Mouse (Mus musculus): ENCODE results near the gene Ahdc1. TPM values are rescaled to one million over a fixed set of nuclear protein-coding genes. Genes with fewer than 3 reads are reported as not detected.

Ahdc1 gene
- total and polyA plus RNA-seq, 3 experiments, result 1.6 to 19.9 (median 8.4) TPM

DNA sequence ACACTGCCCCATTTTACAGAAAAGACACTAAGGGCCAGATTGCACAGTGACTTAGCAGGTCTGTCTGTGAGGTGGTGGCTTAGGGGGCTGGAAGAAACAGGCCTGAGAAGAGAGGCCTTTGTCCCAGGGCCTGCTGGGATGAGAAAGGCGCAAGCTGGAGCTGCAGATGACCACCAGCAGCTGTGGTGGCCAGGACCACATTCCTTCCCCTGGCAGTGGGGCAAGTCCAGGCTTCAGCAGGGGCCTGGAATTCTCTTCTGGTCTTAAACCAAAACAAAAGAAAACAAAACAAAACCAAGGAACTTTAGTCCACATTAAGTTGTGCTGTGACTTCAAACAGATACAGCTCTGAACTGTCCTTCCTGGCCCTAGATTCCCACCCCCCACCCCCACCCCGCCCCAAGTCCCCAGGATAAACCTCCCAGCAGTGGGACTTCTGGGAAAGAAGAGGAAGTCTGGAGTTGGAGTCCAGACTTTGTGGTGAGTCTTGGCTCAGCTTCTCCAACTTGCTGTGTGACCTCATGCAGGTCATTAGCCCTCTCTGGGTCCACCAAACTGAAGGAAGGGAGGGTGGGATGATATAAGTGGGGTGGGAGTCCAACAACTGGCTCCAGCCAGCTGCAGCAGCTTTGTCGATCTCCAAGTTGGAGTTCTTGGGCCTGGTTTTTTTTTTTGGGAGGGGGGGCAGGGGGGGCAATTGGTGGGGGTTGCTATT lies 105.9 kb downstream of the Ahdc1 start:
- TF ChIP-seq CHD2 (IDR thresholded peaks at IDR 0.05; ENCODE audit: low read length), result no peak
- TF ChIP-seq POLR2AphosphoS2 (IDR thresholded peaks at IDR 0.05; ENCODE audit: low read depth, low read length), result no peak
- TF ChIP-seq USF1 (IDR thresholded peaks at IDR 0.05; ENCODE audit: low read depth, low read length), result no peak
- no peak for TF ChIP-seq ZC3H11A (IDR thresholded peaks at IDR 0.05; ENCODE audit: low read depth, low read length)
- TF ChIP-seq IRF4 (IDR thresholded peaks at IDR 0.05; ENCODE audit: low read depth, low read length), result no peak
- no peak for TF ChIP-seq ZMIZ1 (IDR thresholded peaks at IDR 0.05; ENCODE audit: low read depth, low read length)
- no peak for TF ChIP-seq UBTF (IDR thresholded peaks at IDR 0.05; ENCODE audit: low read depth, low read length)
- TF ChIP-seq ETS1 (conservative IDR thresholded peaks at IDR 0.05; ENCODE audit: low read depth, low read length), result no peak
- TF ChIP-seq POLR2A (IDR thresholded peaks at IDR 0.05; ENCODE audit: low read depth, low read length), result no peak
- no peak for TF ChIP-seq TCF12 (IDR thresholded peaks at IDR 0.05; ENCODE audit: low read depth, low read length)
- H3K27ac ChIP-seq (ENCODE audit: insufficient read depth, low read depth), result no peak overlapping the region
- H3K9me3 ChIP-seq (replicated peaks; ENCODE audit: low read length), result no peaks in the 10 kb centered on the region
- DNase-seq (ENCODE audit: extremely low read depth), result no peak
- H3K4me2 ChIP-seq (ENCODE audit: insufficient read depth, low read depth, poor library complexity, severe bottlenecking), result no peak overlapping the region
- no peaks in the 10 kb centered on the region for H3K36me3 ChIP-seq (replicated peaks in 1 of 2; ENCODE audit: control insufficient read depth in 1 of 2, insufficient read depth in 1 of 2, low read length in 1 of 2)
- H3K79me2 ChIP-seq (replicated peaks; ENCODE audit: control insufficient read depth, extremely low read depth, insufficient read depth, poor library complexity, severe bottlenecking), result no peaks in the 10 kb centered on the region
- in situ Hi-C loops (cut with MboI; ENCODE audit: low pct_ligation_motif_present, low pct_unique_long_range_greater_than_20kb, low sequenced_read_pairs), result loop anchor here (5.0 kb wide), 1 partner anchor 35 kb away; no protein-coding TSS in a partner anchor
- dilution Hi-C loops (cut with MboI; ENCODE audit: extremely low pct_ligation_motif_present, extremely low pct_unique_long_range_greater_than_20kb, low sequenced_read_pairs), result no loop called here
- no peak overlapping the region for H3K4me3 ChIP-seq (replicated peaks in 1 of 3; ENCODE audit: low read depth in 2 of 3, low read length in 2 of 3, poor library complexity in 1 of 3)
- H3K4me1 ChIP-seq (ENCODE audit: control insufficient read depth in 1 of 2, insufficient read depth in 2 of 2), result peaks cover 8 to 41% of the 10 kb centered on the region in 2 experiments
- H3K9ac ChIP-seq (ENCODE audit: insufficient read depth, low read depth), result no peak overlapping the region
- H3K27me3 ChIP-seq (replicated peaks), result no peaks in the 10 kb centered on the region

- H3K27ac ChIP-seq (ENCODE audit: insufficient read depth, low read depth), result no peak overlapping the region
- peaks cover 5 to 47% of the 10 kb centered on the region in 2 experiments for H3K4me1 ChIP-seq (ENCODE audit: control insufficient read depth in 1 of 2, insufficient read depth in 2 of 2)
- no peaks in the 10 kb centered on the region for H3K27me3 ChIP-seq (replicated peaks)
- no peaks in the 10 kb centered on the region for H3K9me3 ChIP-seq (replicated peaks; ENCODE audit: low read length)
- H3K4me2 ChIP-seq (ENCODE audit: insufficient read depth, low read depth, poor library complexity, severe bottlenecking), result no peak overlapping the region
- dilution Hi-C loops (cut with MboI; ENCODE audit: extremely low pct_ligation_motif_present, extremely low pct_unique_long_range_greater_than_20kb, low sequenced_read_pairs) (no loop called here), in situ Hi-C loops (cut with MboI; ENCODE audit: low pct_ligation_motif_present, low pct_unique_long_range_greater_than_20kb, low sequenced_read_pairs) (loop anchor here (5.0 kb wide), 1 partner anchor 35 kb away; no protein-coding TSS in a partner anchor)
- no peak overlapping the region for H3K4me3 ChIP-seq (replicated peaks in 1 of 3; ENCODE audit: low read depth in 2 of 3, low read length in 2 of 3, poor library complexity in 1 of 3)
- 0 out of 2 replicates have a peak, but pooled peaks have one; percentile 21 for TF ChIP-seq TCF12 (IDR thresholded peaks at IDR 0.05; ENCODE audit: low read depth, low read length)
- peak; percentile 28; the same call in 1 of the 2 replicates for TF ChIP-seq ELF1 (IDR thresholded peaks at IDR 0.05; ENCODE audit: low read depth, low read length)
- peak; percentile 40; the same call in 1 of the 2 replicates for TF ChIP-seq ZNF384 (IDR thresholded peaks at IDR 0.05; ENCODE audit: low read depth, low read length)
- TF ChIP-seq EP300 (IDR thresholded peaks at IDR 0.05; ENCODE audit: low read length), result no peak
- 0 out of 2 replicates have a peak, but pooled peaks have one; percentile 37 for TF ChIP-seq IRF4 (IDR thresholded peaks at IDR 0.05; ENCODE audit: low read depth, low read length)
- no peak for TF ChIP-seq ZKSCAN1 (IDR thresholded peaks at IDR 0.05; ENCODE audit: borderline replicate concordance, low read depth, low read length)
- H3K36me3 ChIP-seq (replicated peaks in 1 of 2; ENCODE audit: control insufficient read depth in 1 of 2, insufficient read depth in 1 of 2, low read length in 1 of 2), result no peaks in the 10 kb centered on the region
- peak; percentile 61 for DNase-seq (ENCODE audit: extremely low read depth)
- H3K9ac ChIP-seq (ENCODE audit: insufficient read depth, low read depth), result peak overlapping the region; percentile 17; the same call in 1 of the 2 replicates
- H3K79me2 ChIP-seq (replicated peaks; ENCODE audit: control insufficient read depth, extremely low read depth, insufficient read depth, poor library complexity, severe bottlenecking), result no peaks in the 10 kb centered on the region
Measured at GRCm38 (mm10) chr4:133117556-133118411, 106.7 kb downstream of the Ahdc1 start.
